Mouse (Mus musculus) hindbrain, embryonic 15.5 days (tissue): Measurements from ENCODE around the gene Med15. TPM values are rescaled to one million over a fixed set of nuclear protein-coding genes. Genes with fewer than 3 reads are reported as not detected.

Source experiments
- ATAC-seq: fragments of 200-750 bp; cut with Nextera tagmentation; 2 replicates; pipeline ENCODE4 v1.8.0; 2017; ENCODE audit warnings: low read depth, moderate number of reproducible peaks, moderate TSS enrichment; ENCODE audit not compliant: low FRiP score
- H3K27ac ChIP-seq: fragments of 300-500 bp; sonication (generic); replicated peaks from 2 replicates; pipeline ENCODE4 v1.5.1; 2015; ENCODE audit warnings: mild to moderate bottlenecking, inconsistent platforms
- H3K27me3 ChIP-seq: fragments of 300-500 bp; sonication (generic); 2 replicates; pipeline ENCODE4 v1.6.1; 2015; ENCODE audit warnings: control low read depth, inconsistent platforms
- H3K36me3 ChIP-seq: fragments of 300-500 bp; sonication (generic); 2 replicates; pipeline ENCODE4 v1.6.1; 2015; ENCODE audit warnings: control low read depth, inconsistent platforms
- H3K4me1 ChIP-seq: fragments of 300-500 bp; sonication (generic); replicated peaks from 2 replicates; pipeline ENCODE4 v1.6.1; 2015; ENCODE audit warnings: control low read depth, inconsistent platforms
- H3K4me2 ChIP-seq: fragments of 300-500 bp; sonication (generic); 2 replicates; pipeline ENCODE4 v1.6.1; 2015; ENCODE audit warnings: moderate library complexity, mild to moderate bottlenecking, inconsistent platforms
- H3K4me3 ChIP-seq: fragments of 300-500 bp; sonication (generic); 2 replicates; pipeline ENCODE4 v1.5.1; 2015; ENCODE audit warnings: mild to moderate bottlenecking, inconsistent platforms
- H3K9ac ChIP-seq: fragments of 300-500 bp; sonication (generic); 2 replicates; pipeline ENCODE4 v1.6.1; 2015; ENCODE audit warnings: inconsistent platforms
- H3K9me3 ChIP-seq: fragments of 300-500 bp; sonication (generic); 2 replicates; pipeline ENCODE4 v1.6.1; 2016; ENCODE audit warnings: control low read depth, inconsistent platforms
- WGBS: fragments of 180-500 bp; shearing (Covaris S2); methylation state at CpG from one replicate; pipeline ENCODE4 v1.1.7; 2015; 5-methylcytosine and 5-hydroxymethylcytosine counted together
- polyA plus RNA-seq: library from polyadenylated mRNA; unstranded; fragments of >200 nt; fragmentation: Nextera tagmentation; extraction: Ambion mirVana; gene quantifications from 2 replicates; pipeline ENCODE4 v1.2.1, GENCODE M21; 2015

The Med15 gene
- polyA plus RNA-seq, 1 experiment from 2014 or later, result 54.2 TPM

DNA sequence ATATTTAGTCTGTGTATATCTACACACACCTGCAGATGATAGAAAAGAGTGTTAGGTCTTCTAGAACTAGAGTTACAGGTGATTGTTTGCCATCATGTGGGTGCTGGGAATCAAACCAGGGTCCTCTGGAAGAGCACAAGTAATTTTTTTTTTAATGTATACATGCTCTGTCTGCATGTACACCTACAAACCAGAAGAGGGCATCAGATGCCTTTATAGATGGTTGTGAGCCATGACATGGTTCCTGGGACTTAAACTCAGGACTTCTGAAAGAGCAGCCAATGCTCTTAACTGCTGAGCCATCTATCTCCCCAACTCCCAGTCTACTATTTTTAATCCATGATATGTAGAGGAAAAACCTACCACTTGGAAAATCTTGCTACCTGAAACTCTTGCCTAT is 2.7 kb downstream of the Med15 start:
- no peak overlapping the region for H3K4me3 ChIP-seq
- no peak overlapping the region for H3K9ac ChIP-seq
- no peaks in the 10 kb centered on the region for H3K36me3 ChIP-seq
- no peaks in the 10 kb centered on the region for H3K9me3 ChIP-seq
- H3K27ac ChIP-seq, result no peak overlapping the region
- ATAC-seq, result no peak
- H3K27me3 ChIP-seq, result no peaks in the 10 kb centered on the region
- H3K4me1 ChIP-seq, result 0 out of 2 replicates have a peak, but pooled peaks cover 2% of the 10 kb centered on the region
- no peak overlapping the region for H3K4me2 ChIP-seq

GRCm38 (mm10) chr16:17727179-17727861 is 5.4 kb downstream of the Med15 start:
- Histone ChIP-seq H3K9me3 (no peaks in the 10 kb centered on the region), H3K4me2 (0 out of 2 replicates have a peak overlapping the region, but pooled peaks have one; percentile 18), H3K4me1 (0 out of 2 replicates have a peak, but pooled peaks cover 2% of the 10 kb centered on the region), H3K9ac (no peak overlapping the region), H3K27ac (no peak overlapping the region), H3K4me3 (no peak overlapping the region), H3K27me3 (no peaks in the 10 kb centered on the region), H3K36me3 (no peaks in the 10 kb centered on the region)
- ATAC-seq, result no peak
- 15% methylated on average over 5 of the region's 5 CpGs for WGBS

DNA sequence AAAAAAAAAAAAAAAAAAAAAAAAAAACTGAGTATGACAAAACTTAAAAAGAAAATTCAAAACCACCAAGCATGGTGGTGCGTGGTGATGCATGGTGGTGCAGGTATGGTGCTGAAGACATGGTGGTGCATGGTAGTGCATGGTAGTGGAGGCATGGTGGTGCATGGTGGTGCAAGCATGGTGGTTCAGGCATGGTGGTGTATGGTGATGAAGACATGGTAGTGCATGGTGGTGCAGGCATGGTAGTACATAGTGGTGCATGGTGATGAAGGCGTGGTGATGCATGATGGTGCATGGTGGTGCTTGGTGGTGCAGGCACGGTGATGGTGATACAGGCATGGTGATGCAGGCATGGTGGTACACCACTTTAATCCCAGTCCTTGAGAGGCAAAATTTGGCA is 8.2 kb downstream of the Med15 start:
- H3K27me3 ChIP-seq, result no peaks in the 10 kb centered on the region
- no peak overlapping the region for H3K4me2 ChIP-seq
- peaks cover 19% of the 10 kb centered on the region for H3K4me1 ChIP-seq
- H3K9me3 ChIP-seq, result no peaks in the 10 kb centered on the region
- H3K4me3 ChIP-seq, result no peak overlapping the region
- H3K36me3 ChIP-seq, result no peaks in the 10 kb centered on the region
- WGBS, result 94% methylated on average over 3 of the region's 3 CpGs
- no peak; the same call in 1 of the 2 replicates for ATAC-seq
- no peak overlapping the region for H3K9ac ChIP-seq
- H3K27ac ChIP-seq, result no peak overlapping the region

DNA sequence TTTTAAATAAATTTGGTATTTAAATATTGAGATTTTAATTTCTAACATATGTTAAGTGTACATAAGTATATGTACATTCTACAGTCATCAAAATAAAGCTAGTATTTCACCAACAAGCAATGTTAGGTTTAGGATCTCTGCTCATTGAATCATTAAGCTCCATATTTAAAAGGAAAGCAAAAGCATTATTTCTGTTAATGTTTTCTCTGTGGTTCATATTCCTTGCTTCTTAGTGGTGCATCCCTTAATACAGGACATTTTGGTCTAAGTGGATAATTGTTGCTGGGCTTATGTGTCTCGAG is 9.4 kb downstream of the Med15 start:
- 85% methylated on average over 1 of the region's 1 CpGs for WGBS

GRCm38 (mm10) chr16:17722461-17723324 is 10.0 kb downstream of the Med15 start:
- H3K27ac ChIP-seq, result peak overlapping the region; percentile 84
- H3K4me2 ChIP-seq, result peak overlapping the region; percentile 84
- H3K27me3 ChIP-seq, result no peaks in the 10 kb centered on the region
- peak; percentile 93 for ATAC-seq
- WGBS, result 2% methylated on average over 44 of the region's 44 CpGs
- H3K9me3 ChIP-seq, result no peaks in the 10 kb centered on the region
- no peaks in the 10 kb centered on the region for H3K36me3 ChIP-seq
- H3K4me1 ChIP-seq, result peaks cover 19% of the 10 kb centered on the region
- peak overlapping the region; percentile 78 for H3K4me3 ChIP-seq
- H3K9ac ChIP-seq, result peak overlapping the region; percentile 93

More for the DNA sequence above, 9.4 kb downstream of the Med15 start:
- Histone ChIP-seq H3K4me1 (peaks cover 19% of the 10 kb centered on the region), H3K4me2 (peak overlapping the region; percentile 49), H3K36me3 (no peaks in the 10 kb centered on the region), H3K9me3 (no peaks in the 10 kb centered on the region), H3K9ac (no peak overlapping the region), H3K27me3 (no peaks in the 10 kb centered on the region), H3K4me3 (no peak overlapping the region), H3K27ac (no peak overlapping the region)
- ATAC-seq, result no peak; the same call in 1 of the 2 replicates

GRCm38 (mm10) chr16:17721822-17722460 is 10.8 kb downstream of the Med15 start:
- Histone ChIP-seq H3K4me2 (peak overlapping the region; percentile 84), H3K36me3 (no peaks in the 10 kb centered on the region), H3K9ac (peak overlapping the region; percentile 93), H3K9me3 (no peaks in the 10 kb centered on the region), H3K27ac (peak overlapping the region; percentile 84), H3K4me1 (peaks cover 16% of the 10 kb centered on the region), H3K27me3 (no peaks in the 10 kb centered on the region), H3K4me3 (peak overlapping the region; percentile 78)
- 6% methylated on average over 10 of the region's 10 CpGs for WGBS
- ATAC-seq, result no peak

GRCm38 (mm10) chr16:17721114-17721808 is 11.4 kb downstream of the Med15 start:
- Histone ChIP-seq H3K36me3 (no peaks in the 10 kb centered on the region), H3K9ac (no peak overlapping the region; the same call in 1 of the 2 replicates), H3K4me3 (peak overlapping the region; percentile 78), H3K27ac (no peak overlapping the region), H3K4me2 (peak overlapping the region; percentile 84), H3K4me1 (peaks cover 16% of the 10 kb centered on the region), H3K9me3 (no peaks in the 10 kb centered on the region), H3K27me3 (no peaks in the 10 kb centered on the region)
- no peak for ATAC-seq
- WGBS, result 73% methylated on average over 9 of the region's 9 CpGs

- no peak overlapping the region for H3K4me2 ChIP-seq
- H3K9ac ChIP-seq, result no peak overlapping the region
- H3K9me3 ChIP-seq, result no peaks in the 10 kb centered on the region
- H3K27ac ChIP-seq, result no peak overlapping the region
- no peaks in the 10 kb centered on the region for H3K36me3 ChIP-seq
- peaks cover 16% of the 10 kb centered on the region for H3K4me1 ChIP-seq
- 97% methylated on average over 1 of the region's 1 CpGs for WGBS
- H3K4me3 ChIP-seq, result no peak overlapping the region
- no peak for ATAC-seq
- no peaks in the 10 kb centered on the region for H3K27me3 ChIP-seq
These were observed 14.9 kb downstream of the Med15 start for GRCm38 (mm10) chr16:17717791-17718190.

DNA sequence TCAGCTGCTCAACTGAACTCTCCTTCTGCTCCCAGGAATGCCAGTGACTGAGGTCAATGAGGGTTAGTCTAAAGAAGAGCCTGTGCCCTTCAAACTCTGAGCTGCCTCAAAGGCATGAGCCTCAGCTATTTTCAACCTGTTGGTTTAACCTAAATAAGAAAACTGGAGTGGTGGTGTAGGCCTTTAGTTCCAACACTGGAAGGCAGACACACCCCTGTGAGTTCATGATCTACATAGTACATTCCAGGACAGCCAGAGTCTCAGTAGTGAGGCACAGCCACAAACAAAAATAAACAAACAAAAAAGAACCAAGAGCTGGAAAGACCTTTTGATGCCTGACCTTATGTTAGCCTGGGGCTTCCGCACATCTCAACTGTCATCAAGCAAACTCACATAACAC is 25.1 kb downstream of the Med15 start:
- Histone ChIP-seq H3K4me3 (no peak overlapping the region), H3K36me3 (peaks cover 2% of the 10 kb centered on the region), H3K4me1 (no peaks in the 10 kb centered on the region), H3K9ac (no peak overlapping the region), H3K27me3 (no peaks in the 10 kb centered on the region), H3K27ac (no peak overlapping the region), H3K4me2 (no peak overlapping the region), H3K9me3 (no peaks in the 10 kb centered on the region)
- WGBS, result 94% methylated on average over 1 of the region's 1 CpGs
- ATAC-seq, result no peak

GRCm38 (mm10) chr16:17701043-17701405 is 31.7 kb downstream of the Med15 start:
- WGBS, result 86% methylated on average over 2 of the region's 2 CpGs
- no peak overlapping the region for H3K4me2 ChIP-seq
- H3K27ac ChIP-seq, result no peak overlapping the region
- H3K4me1 ChIP-seq, result no peaks in the 10 kb centered on the region
- no peak overlapping the region for H3K9ac ChIP-seq
- H3K36me3 ChIP-seq, result peaks cover 34% of the 10 kb centered on the region
- no peak for ATAC-seq
- H3K4me3 ChIP-seq, result no peak overlapping the region
- H3K9me3 ChIP-seq, result no peaks in the 10 kb centered on the region
- no peaks in the 10 kb centered on the region for H3K27me3 ChIP-seq

DNA sequence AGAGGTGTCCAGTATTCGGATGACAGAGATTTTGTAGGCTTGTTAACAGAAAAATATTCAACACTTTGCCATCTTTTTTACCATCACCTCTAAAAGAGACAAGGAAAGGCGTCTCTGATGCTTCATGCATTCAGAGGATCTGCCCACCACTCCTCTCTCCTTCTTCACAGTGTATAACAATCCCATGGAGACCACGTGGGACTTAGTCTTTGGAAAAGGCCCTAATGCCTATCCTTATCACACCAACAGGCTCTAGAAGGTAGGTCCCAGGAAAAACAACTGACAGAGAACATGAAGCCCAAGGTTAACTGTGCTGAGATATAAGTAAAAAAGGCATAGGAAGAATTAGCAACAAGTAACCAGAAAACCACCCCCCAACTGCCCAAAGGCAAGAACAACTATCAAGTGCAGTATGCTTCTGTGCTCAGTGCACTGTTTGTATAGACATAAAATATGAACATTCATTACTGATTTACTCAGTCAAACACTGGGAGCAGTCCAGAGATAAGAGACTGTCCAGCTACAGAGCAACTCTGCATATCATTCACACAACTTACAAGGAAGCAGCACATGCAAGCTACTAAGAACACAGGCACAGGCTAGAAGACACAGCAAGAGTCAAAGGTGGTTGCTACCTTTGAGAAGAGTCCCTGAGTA is 32.2 kb downstream of the Med15 start:
- no peak for ATAC-seq
- H3K9ac ChIP-seq, result no peak overlapping the region
- H3K9me3 ChIP-seq, result no peaks in the 10 kb centered on the region
- H3K27me3 ChIP-seq, result no peaks in the 10 kb centered on the region
- no peaks in the 10 kb centered on the region for H3K4me1 ChIP-seq
- H3K27ac ChIP-seq, result no peak overlapping the region
- 86% methylated on average over 3 of the region's 3 CpGs for WGBS
- no peak overlapping the region for H3K4me3 ChIP-seq
- no peak overlapping the region for H3K4me2 ChIP-seq
- peaks cover 39% of the 10 kb centered on the region for H3K36me3 ChIP-seq
